12 mouse cellular contexts compared by ENCODE assay signal in the genomic region with DNA sequence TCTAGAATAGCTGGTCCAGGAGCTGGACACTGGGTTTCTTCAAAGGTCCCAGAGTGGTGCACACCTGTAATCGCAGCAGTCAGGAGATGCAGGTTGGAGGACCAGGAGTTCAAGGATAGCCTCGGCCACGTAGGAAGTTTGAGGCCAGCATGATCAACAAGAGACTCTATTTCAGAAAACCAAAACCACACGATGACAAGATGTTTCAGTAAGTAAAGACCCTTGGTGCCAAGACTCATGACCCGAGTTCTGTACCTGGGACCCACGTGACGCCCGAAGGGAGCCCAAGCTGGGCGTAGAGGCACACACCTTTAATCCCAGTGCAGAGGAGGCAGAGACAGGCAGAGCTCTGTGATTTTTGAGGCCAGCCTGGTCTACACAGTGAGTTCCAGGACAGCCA. TPM values are rescaled to one million over a fixed set of nuclear protein-coding genes. Genes with fewer than 3 reads are reported as not detected.
DNase-seq lines count a peak whose midpoint lies in the region; ATAC-seq and TF ChIP-seq lines count a peak whose summit lies in the region.
"Had no signal": no experiment of that assay in that cellular context is flagged by ENCODE, and none has a peak within 500 bp of the region (broad histone marks: within the 10 kb centered on the region; RNA-seq: fewer than 3 reads in every experiment).

No protein-coding gene starts in this region.

- H3K4me3 ChIP-seq in hindbrain, embryonic 12.5 days: no peak overlapping the region
- H3K4me3 ChIP-seq in hindbrain, embryonic 11.5 days (ENCODE audit: low read depth, low read length): no peak overlapping the region
- H3K4me3 ChIP-seq in thymus, adult 2 months (ENCODE audit: control insufficient read depth, insufficient read depth, low read length): peak overlapping the region; percentile 21
- H3K4me3 ChIP-seq in intestine, embryonic 16.5 days (ENCODE audit: low read length): no peak overlapping the region
- H3K4me3 ChIP-seq: erythroblast, embryonic 14.5 days had no signal

- H3K9me3 ChIP-seq in hindbrain, embryonic 12.5 days (replicated peaks): no peaks in the 10 kb centered on the region
- no peaks in the 10 kb centered on the region for H3K9me3 ChIP-seq in hindbrain, embryonic 11.5 days (ENCODE audit: control insufficient read depth, low read length)
- H3K9me3 ChIP-seq in intestine, embryonic 16.5 days (ENCODE audit: control insufficient read depth, low read length): no peaks in the 10 kb centered on the region
- H3K9me3 ChIP-seq: G1E had no signal

- no peak for DNase-seq in hindbrain, embryonic 11.5 days (ENCODE audit: low spot score)
- DNase-seq in thymus, adult 2 months: peak; percentile 40
- no peak for DNase-seq in thymus, postnatal 0 days (ENCODE audit: low spot score)
- DNase-seq in gastrocnemius, adult 18-20 months (ENCODE audit: low spot score): no peak

- no peaks in the 10 kb centered on the region for H3K36me3 ChIP-seq in hindbrain, embryonic 12.5 days
- no peaks in the 10 kb centered on the region for H3K36me3 ChIP-seq in hindbrain, embryonic 11.5 days (ENCODE audit: control insufficient read depth, insufficient read depth, low read length)
- H3K36me3 ChIP-seq in thymus, adult 2 months (ENCODE audit: control insufficient read depth, insufficient read depth, low read length): no peaks in the 10 kb centered on the region
- no peaks in the 10 kb centered on the region for H3K36me3 ChIP-seq in intestine, embryonic 16.5 days (ENCODE audit: control insufficient read depth, insufficient read depth, low read length)
- H3K36me3 ChIP-seq: G1E had no signal

- WGBS in hindbrain, embryonic 12.5 days: 77% methylated on average over 9 of the region's 9 CpGs
- 85% methylated on average over 9 of the region's 9 CpGs for WGBS in hindbrain, embryonic 11.5 days
- 22% methylated on average over 9 of the region's 9 CpGs for WGBS in thymus, adult 2 months
- WGBS in intestine, embryonic 16.5 days: 80% methylated on average over 9 of the region's 9 CpGs

- TF ChIP-seq POLR2A in thymus, adult 2 months (IDR thresholded peaks at IDR 0.05; ENCODE audit: control insufficient read depth, extremely low read depth, insufficient read depth, low read length, poor library complexity): no peak

- H3K27me3 ChIP-seq in hindbrain, embryonic 12.5 days: peaks cover 10% of the 10 kb centered on the region; the same call in 1 of the 2 replicates
- H3K27me3 ChIP-seq in hindbrain, embryonic 11.5 days (ENCODE audit: control insufficient read depth, insufficient read depth, low read length): no peaks in the 10 kb centered on the region
- H3K27me3 ChIP-seq in thymus, adult 2 months (ENCODE audit: control insufficient read depth, insufficient read depth, low read length): no peaks in the 10 kb centered on the region
- no peaks in the 10 kb centered on the region for H3K27me3 ChIP-seq in intestine, embryonic 16.5 days (replicated peaks; ENCODE audit: control insufficient read depth, insufficient read depth, low read length)

- no peak for ATAC-seq in hindbrain, embryonic 12.5 days (ENCODE audit: low FRiP score)
- ATAC-seq in hindbrain, embryonic 11.5 days (ENCODE audit: low FRiP score): no peak
- no peak for ATAC-seq in intestine, embryonic 16.5 days
- ATAC-seq in erythroblast, adult 5-6 weeks (replicated peaks; ENCODE audit: low FRiP score, poor library complexity, severe bottlenecking): no peak
- ATAC-seq: hindbrain, embryonic 16.5 days had no signal

- H3K27ac ChIP-seq in hindbrain, embryonic 12.5 days: no peak overlapping the region
- H3K27ac ChIP-seq in hindbrain, embryonic 11.5 days (ENCODE audit: low read depth, low read length): no peak overlapping the region
- H3K27ac ChIP-seq in thymus, adult 2 months (ENCODE audit: control insufficient read depth, insufficient read depth, low read length): peak overlapping the region; percentile 97
- H3K27ac ChIP-seq in intestine, embryonic 16.5 days (ENCODE audit: low read length): no peak overlapping the region

- H3K4me2 ChIP-seq in hindbrain, embryonic 12.5 days (replicated peaks): 0 out of 2 replicates have a peak overlapping the region, but pooled peaks have one; percentile 4
- H3K4me2 ChIP-seq in hindbrain, embryonic 11.5 days (replicated peaks; ENCODE audit: low read depth, low read length): no peak overlapping the region
- H3K4me2 ChIP-seq in intestine, embryonic 16.5 days (ENCODE audit: low read depth, low read length): no peak overlapping the region

- H3K9ac ChIP-seq in hindbrain, embryonic 12.5 days: no peak overlapping the region
- H3K9ac ChIP-seq in hindbrain, embryonic 11.5 days (ENCODE audit: low read depth, low read length): no peak overlapping the region
- H3K9ac ChIP-seq in intestine, embryonic 16.5 days (ENCODE audit: low read depth, low read length): peak overlapping the region; percentile 44; the same call in 1 of the 2 replicates

- no peak for TF ChIP-seq CTCF in thymus, adult 2 months (IDR thresholded peaks at IDR 0.05; ENCODE audit: borderline replicate concordance, control insufficient read depth, extremely low read depth, insufficient read depth, low read length, poor library complexity)

- H3K4me1 ChIP-seq in hindbrain, embryonic 12.5 days: peaks cover 8% of the 10 kb centered on the region; the same call in 1 of the 2 replicates
- H3K4me1 ChIP-seq in hindbrain, embryonic 11.5 days (replicated peaks; ENCODE audit: control insufficient read depth, insufficient read depth, low read length): no peaks in the 10 kb centered on the region
- H3K4me1 ChIP-seq in thymus, adult 2 months (replicated peaks; ENCODE audit: control insufficient read depth, insufficient read depth, low read length): peaks cover 69% of the 10 kb centered on the region
- H3K4me1 ChIP-seq in intestine, embryonic 16.5 days (ENCODE audit: control insufficient read depth, insufficient read depth, low read length): peaks cover 5% of the 10 kb centered on the region; the same call in 1 of the 2 replicates

RNA-seq across cellular contexts. Expression of a gene that starts 36.2 kb away (rescaled TPM):
- 0.14 TPM in 2 replicates for polyA plus RNA-seq in hindbrain, embryonic 12.5 days (2016; fragmentation: Nextera tagmentation; extraction: Ambion mirVana)
- 0.06 TPM in 2 replicates for polyA plus RNA-seq in hindbrain, embryonic 11.5 days (2014; fragmentation: Nextera tagmentation; extraction: Ambion mirVana)
- 0.12 TPM in 1 of 2 replicates, not detected in the other for polyA plus RNA-seq in thymus, adult 2 months (2012; rRNA removed)
- polyA plus RNA-seq in thymus, postnatal 0 days (2015; fragmentation: Nextera tagmentation; extraction: Ambion mirVana): 0.21 and 0.26 TPM in 2 replicates
- polyA plus RNA-seq in intestine, embryonic 16.5 days (2015; fragmentation: Nextera tagmentation; extraction: Ambion mirVana): 0.22 and 0.23 TPM in 2 replicates
- total RNA-seq in gastrocnemius, adult 18-20 months (2021): under 1 TPM; 0.07 to 0.19 TPM
- not detected in 2 replicates for total RNA-seq in erythroblast, adult 5-6 weeks (2015; ENCODE audit: low replicate concordance)
- not detected in 2 replicates for total RNA-seq in erythroblast, adult 5-6 weeks (2017; ENCODE audit: low replicate concordance)
- total RNA-seq: adrenal gland, adult 18-20 months; G1E had no signal
- polyA plus RNA-seq: cortical plate, adult 2 months; erythroblast, embryonic 14.5 days; G1E had no signal
